Mouse (Mus musculus) C2C12 (cell line): ENCODE measurements around the gene Phb2.

ENCODE experiments used
- CTCF ChIP-seq: IDR thresholded peaks from one replicate; pipeline ENCODE4 v1.5.1; 2011; ENCODE audit not compliant: control insufficient read depth, insufficient read depth, insufficient read length
- FOSL1 ChIP-seq: IDR thresholded peaks from one replicate; pipeline ENCODE4 v1.8.0; 2011; ENCODE audit warnings: mild to moderate bottlenecking, low read length; ENCODE audit not compliant: poor library complexity, insufficient read depth, severe bottlenecking
- MAX ChIP-seq: IDR thresholded peaks from one replicate; pipeline ENCODE4 v1.6.1; 2011; ENCODE audit warnings: mild to moderate bottlenecking, control low read depth
- USF1 ChIP-seq: IDR thresholded peaks from one replicate; pipeline ENCODE4 v1.6.1; 2011; ENCODE audit warnings: low read depth, mild to moderate bottlenecking, control low read depth, moderate library complexity

GRCm38 (mm10) chr6:124689011-124689410 lies 23.1 kb upstream of the Phb2 start:
- TF ChIP-seq CTCF (no peak), USF1 (no peak), FOSL1 (no peak), MAX (no peak)
